Mouse (Mus musculus) ES-Bruce4 (cell line): ENCODE data around the gene Naa60. TPM values are rescaled to one million over a fixed set of nuclear protein-coding genes. Genes with fewer than 3 reads are reported as not detected.

Experiments
- H3K27ac ChIP-seq: 2 replicates; pipeline ENCODE4 v1.5.1; 2012; ENCODE audit warnings: low read length, inconsistent platforms; ENCODE audit not compliant: insufficient read depth
- H3K27me3 ChIP-seq: 2 replicates; pipeline ENCODE4 v1.6.1; 2012; ENCODE audit warnings: mild to moderate bottlenecking, low read length, inconsistent platforms; ENCODE audit not compliant: control insufficient read depth, poor library complexity, insufficient read depth, severe bottlenecking
- H3K36me3 ChIP-seq: 2 replicates; pipeline ENCODE4 v1.6.1; 2012; ENCODE audit warnings: inconsistent platforms, mild to moderate bottlenecking, low read length, moderate library complexity; ENCODE audit not compliant: control insufficient read depth, poor library complexity, insufficient read depth, severe bottlenecking
- H3K4me1 ChIP-seq: one replicate; pipeline ENCODE4 v1.8.1; 2011; ENCODE audit warnings: low read length; ENCODE audit not compliant: control insufficient read depth, insufficient read depth
- H3K4me3 ChIP-seq: 2 replicates; pipeline ENCODE4 v1.5.1; 2011; ENCODE audit warnings: low read depth, mild to moderate bottlenecking, low read length
- H3K9ac ChIP-seq: 2 replicates; pipeline ENCODE4 v1.6.1; 2012; ENCODE audit warnings: low read depth, mild to moderate bottlenecking, inconsistent platforms; ENCODE audit not compliant: poor library complexity, severe bottlenecking
- H3K9me3 ChIP-seq: replicated peaks from 2 replicates; pipeline ENCODE4 v1.6.1; 2012; ENCODE audit warnings: mild to moderate bottlenecking, low read length, inconsistent platforms; ENCODE audit not compliant: control insufficient read depth, poor library complexity, insufficient read depth, severe bottlenecking
- CTCF ChIP-seq: IDR thresholded peaks from one replicate; pipeline ENCODE4 v1.8.1; 2011; ENCODE audit warnings: low read depth, low read length
- EP300 ChIP-seq: IDR thresholded peaks from 2 replicates; pipeline ENCODE4 v1.6.1; 2011; ENCODE audit warnings: low read depth, low read length; ENCODE audit not compliant: insufficient read depth
- POLR2A ChIP-seq: IDR thresholded peaks from one replicate; pipeline ENCODE4 v1.8.1; 2011; ENCODE audit warnings: low read length; ENCODE audit not compliant: insufficient read depth
- polyA plus RNA-seq: library from polyadenylated mRNA; stranded (reverse); fragments of >200 nt; gene quantifications from 2 replicates; pipeline ENCODE4 v1.2.4, GENCODE M21; 2011; ENCODE audit warnings: low read depth; ENCODE audit not compliant: missing spikeins, insufficient read depth, insufficient read length

Naa60 gene
- polyA plus RNA-seq, 1 experiment: 37.2 TPM

DNA sequence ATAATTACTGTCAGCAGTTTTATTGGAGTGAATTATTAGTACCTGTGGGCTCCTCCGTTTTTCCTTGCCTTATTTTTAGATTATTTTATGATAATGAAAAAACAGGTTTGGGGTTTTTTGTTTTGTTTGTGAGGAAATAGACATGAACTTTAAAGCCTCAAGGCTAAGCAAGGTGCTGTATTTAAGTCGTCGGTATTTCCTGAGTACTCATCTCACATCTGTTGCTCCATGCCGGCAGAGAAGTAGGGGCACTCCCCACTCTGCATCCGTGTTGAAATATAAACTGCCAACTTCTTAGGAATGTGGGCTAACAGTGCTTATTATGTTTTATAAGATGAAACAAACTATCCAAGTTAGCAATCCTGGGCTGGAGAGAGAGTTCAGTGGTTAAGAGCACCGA is 23.9 kb downstream of the Naa60 start:
- TF ChIP-seq POLR2A: no peak
- TF ChIP-seq EP300: no peak
- TF ChIP-seq CTCF: no peak
- Histone ChIP-seq H3K27me3 (no peaks in the 10 kb centered on the region), H3K36me3 (peaks cover 17% of the 10 kb centered on the region)

DNA sequence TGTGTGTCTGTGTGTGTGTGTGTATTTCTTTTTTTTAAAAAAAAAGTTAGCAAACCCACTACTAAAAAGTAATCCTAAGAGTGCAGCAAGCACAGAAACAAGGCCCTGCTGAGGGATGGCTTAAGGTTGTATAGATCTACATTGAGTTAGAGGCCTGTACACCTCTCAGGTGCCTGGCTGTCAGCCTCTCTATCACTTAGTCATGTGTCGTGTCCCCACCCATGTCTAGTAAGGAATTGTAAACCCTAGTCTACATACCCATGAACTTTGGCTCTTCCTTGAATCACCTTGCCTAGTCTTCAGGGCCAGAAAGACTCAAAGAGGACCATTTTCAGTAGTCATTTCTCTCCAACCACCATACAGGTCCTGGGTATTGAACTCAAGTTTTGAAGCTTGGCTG is 24.4 kb downstream of the Naa60 start:
- H3K9ac ChIP-seq: no peak overlapping the region
- TF ChIP-seq POLR2A (no peak), CTCF (no peak), EP300 (no peak)
- peaks cover 18% of the 10 kb centered on the region for H3K36me3 ChIP-seq
- H3K4me3 ChIP-seq: no peak overlapping the region
- no peaks in the 10 kb centered on the region for H3K9me3 ChIP-seq
- H3K4me1 ChIP-seq: no peaks in the 10 kb centered on the region
- no peaks in the 10 kb centered on the region for H3K27me3 ChIP-seq
- H3K27ac ChIP-seq: no peak overlapping the region

More for the DNA sequence above, 23.9 kb downstream of the Naa60 start:
- no peak overlapping the region for H3K9ac ChIP-seq
- no peaks in the 10 kb centered on the region for H3K9me3 ChIP-seq
- no peak overlapping the region for H3K4me3 ChIP-seq
- H3K27ac ChIP-seq: no peak overlapping the region
- H3K4me1 ChIP-seq: no peaks in the 10 kb centered on the region

GRCm38 (mm10) chr16:3907471-3907870 is 35.3 kb downstream of the Naa60 start:
- H3K36me3 ChIP-seq: 0 out of 2 replicates have a peak, but pooled peaks cover 2% of the 10 kb centered on the region
- H3K4me1 ChIP-seq: no peaks in the 10 kb centered on the region
- no peaks in the 10 kb centered on the region for H3K27me3 ChIP-seq
- no peak overlapping the region for H3K9ac ChIP-seq
- H3K4me3 ChIP-seq: no peak overlapping the region
- no peak overlapping the region for H3K27ac ChIP-seq
- H3K9me3 ChIP-seq: no peaks in the 10 kb centered on the region
- no peak for TF ChIP-seq EP300
- no peak for TF ChIP-seq CTCF
- no peak for TF ChIP-seq POLR2A

GRCm38 (mm10) chr16:3908537-3909111 is 36.4 kb downstream of the Naa60 start, which contains the start of the genes 1700037C18Rik and Cluap1:
Gene 1700037C18Rik (minus strand): TSS chr16:3908689.
Gene Cluap1 (plus strand): TSS chr16:3908801.
- Histone ChIP-seq H3K27ac (no peak within 1 kb of the TSS), H3K4me3 (peak within 1 kb of the TSS; percentile 76), H3K27me3 (no peaks in the 10 kb centered on the region), H3K9ac (peak within 1 kb of the TSS; percentile 41), H3K9me3 (no peaks in the 10 kb centered on the region), H3K4me1 (no peaks in the 10 kb centered on the region), H3K36me3 (0 out of 2 replicates have a peak, but pooled peaks cover 4% of the 10 kb centered on the region)
- TF ChIP-seq EP300 (0 out of 2 replicates have a peak, but pooled peaks have one; percentile 12), CTCF (peak; percentile 85), POLR2A (peak; percentile 12)

DNA sequence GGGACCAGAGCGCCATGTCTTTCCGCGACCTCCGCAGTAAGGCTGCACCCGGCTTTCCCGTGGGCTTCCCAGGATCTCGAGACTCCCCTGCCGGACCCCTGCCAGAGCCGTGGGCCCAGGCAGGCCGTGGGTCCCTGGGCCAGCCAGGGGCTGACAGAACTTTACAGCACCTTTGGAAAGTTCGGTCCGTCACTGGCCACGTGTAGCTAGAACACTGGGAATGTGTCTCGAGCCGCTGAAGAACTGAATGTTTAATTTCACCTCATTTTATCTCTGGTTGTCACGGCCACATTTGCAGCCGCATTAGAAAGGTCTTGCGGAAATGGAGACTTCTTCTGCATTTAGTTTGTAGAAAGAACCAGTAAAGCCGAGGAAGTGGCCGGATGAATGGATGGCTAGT is 36.9 kb downstream of the Naa60 start:
- Histone ChIP-seq H3K4me3 (peak overlapping the region; percentile 56), H3K27me3 (no peaks in the 10 kb centered on the region), H3K4me1 (no peaks in the 10 kb centered on the region), H3K9ac (peak overlapping the region; percentile 41), H3K9me3 (no peaks in the 10 kb centered on the region), H3K27ac (no peak overlapping the region), H3K36me3 (0 out of 2 replicates have a peak, but pooled peaks cover 4% of the 10 kb centered on the region)
- no peak for TF ChIP-seq CTCF
- TF ChIP-seq POLR2A: no peak
- TF ChIP-seq EP300: no peak

DNA sequence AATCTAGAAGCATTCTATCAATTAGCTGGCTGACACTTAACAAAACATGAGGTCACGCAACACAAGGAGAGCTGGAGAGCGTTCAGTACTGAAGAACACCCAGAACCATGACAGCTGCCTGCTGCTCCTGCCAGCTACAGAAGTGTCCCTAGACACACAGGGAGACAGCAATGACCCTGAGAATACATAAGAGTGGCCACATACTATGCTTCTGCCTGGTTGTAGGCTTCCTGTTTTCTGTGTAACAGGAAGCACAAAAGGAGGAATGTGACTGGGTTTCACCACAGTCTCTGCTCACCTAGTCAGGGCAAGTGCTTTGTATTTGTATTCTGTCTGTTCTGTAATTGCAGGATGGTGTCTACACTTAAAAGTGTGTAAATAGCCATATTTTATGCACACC is 48.6 kb downstream of the Naa60 start:
- Histone ChIP-seq H3K4me3 (no peak overlapping the region), H3K27me3 (no peaks in the 10 kb centered on the region), H3K4me1 (no peaks in the 10 kb centered on the region), H3K9ac (no peak overlapping the region), H3K36me3 (no peaks in the 10 kb centered on the region), H3K27ac (no peak overlapping the region), H3K9me3 (no peaks in the 10 kb centered on the region)
- no peak for TF ChIP-seq POLR2A
